Mouse (Mus musculus): ENCODE data around the gene Pum1. TPM values are rescaled to one million over a fixed set of nuclear protein-coding genes. Genes with fewer than 3 reads are reported as not detected.
"Not testable (repeated sequence)": the region's sequence is repeated elsewhere in the genome, so short reads cannot be mapped to it uniquely, and the experiment has no call there.

Pum1 gene
- polyA plus RNA-seq (2014; fragmentation: Nextera tagmentation; extraction: Ambion mirVana): 103 and 107 TPM in 2 replicates

- H3K9ac ChIP-seq (ENCODE audit: low read length): peak within 1 kb of the TSS; percentile 99
- H3K27me3 ChIP-seq (ENCODE audit: control insufficient read depth, insufficient read depth, low read length): no peaks in the 10 kb centered on the region
- H3K4me1 ChIP-seq (ENCODE audit: control insufficient read depth, insufficient read depth, low read length): peaks cover 10% of the 10 kb centered on the region
- peak within 1 kb of the TSS; percentile 96 for H3K27ac ChIP-seq (ENCODE audit: low read depth, low read length)
- H3K4me3 ChIP-seq (ENCODE audit: low read depth, low read length): peak within 1 kb of the TSS; percentile 94
- no peaks in the 10 kb centered on the region for H3K36me3 ChIP-seq (ENCODE audit: control insufficient read depth, insufficient read depth, low read length)
- peak; percentile 94 for ATAC-seq (ENCODE audit: low FRiP score)
- under 1% methylated on average over 87 of the region's 90 CpGs for WGBS
- peak within 1 kb of the TSS; percentile 95 for H3K4me2 ChIP-seq
- DNase-seq (ENCODE audit: low spot score, missing footprints): peak; percentile 99
- H3K9me3 ChIP-seq (ENCODE audit: control insufficient read depth, low read length): no peaks in the 10 kb centered on the region
Measured at GRCm38 (mm10) chr4:130662979-130663725, at the start of gene Pum1. Pum1 (plus strand) TSS chr4:130663321.

GRCm38 (mm10) chr4:130629391-130629790 is 33.7 kb upstream of the Pum1 start:
- no peak for DNase-seq (ENCODE audit: low spot score, missing footprints)
- Histone ChIP-seq H3K4me2 (peak overlapping the region; percentile 21; the same call in 1 of the 2 replicates), H3K9ac (ENCODE audit: low read length) (no peak overlapping the region), H3K36me3 (ENCODE audit: control insufficient read depth, insufficient read depth, low read length) (no peaks in the 10 kb centered on the region), H3K4me3 (ENCODE audit: low read depth, low read length) (no peak overlapping the region), H3K9me3 (ENCODE audit: control insufficient read depth, low read length) (no peaks in the 10 kb centered on the region), H3K27ac (ENCODE audit: low read depth, low read length) (no peak overlapping the region), H3K27me3 (ENCODE audit: control insufficient read depth, insufficient read depth, low read length) (no peaks in the 10 kb centered on the region), H3K4me1 (ENCODE audit: control insufficient read depth, insufficient read depth, low read length) (no peaks in the 10 kb centered on the region)
- 5% methylated on average over 4 of the region's 4 CpGs for WGBS
- peak; percentile 69; the same call in 1 of the 2 replicates for ATAC-seq (ENCODE audit: low FRiP score)

- Histone ChIP-seq H3K4me2 (no peak overlapping the region), H3K9me3 (ENCODE audit: control insufficient read depth, low read length) (no peaks in the 10 kb centered on the region), H3K4me1 (ENCODE audit: control insufficient read depth, insufficient read depth, low read length) (no peaks in the 10 kb centered on the region), H3K27ac (ENCODE audit: low read depth, low read length) (no peak overlapping the region), H3K36me3 (ENCODE audit: control insufficient read depth, insufficient read depth, low read length) (no peaks in the 10 kb centered on the region), H3K9ac (ENCODE audit: low read length) (no peak overlapping the region), H3K27me3 (ENCODE audit: control insufficient read depth, insufficient read depth, low read length) (no peaks in the 10 kb centered on the region), H3K4me3 (ENCODE audit: low read depth, low read length) (no peak overlapping the region)
- 48% methylated on average over 3 of the region's 3 CpGs for WGBS
- ATAC-seq (ENCODE audit: low FRiP score): no peak
- no peak for DNase-seq (ENCODE audit: low spot score, missing footprints)
Measured at GRCm38 (mm10) chr4:130630232-130630847, 32.8 kb upstream of the Pum1 start.

- H3K27ac ChIP-seq (ENCODE audit: low read depth, low read length); H3K9ac ChIP-seq (ENCODE audit: low read length); H3K4me2 ChIP-seq; ATAC-seq (ENCODE audit: low FRiP score); H3K27me3 ChIP-seq (ENCODE audit: control insufficient read depth, insufficient read depth, low read length); H3K4me1 ChIP-seq (ENCODE audit: control insufficient read depth, insufficient read depth, low read length); DNase-seq (ENCODE audit: low spot score, missing footprints); H3K9me3 ChIP-seq (ENCODE audit: control insufficient read depth, low read length); H3K36me3 ChIP-seq (ENCODE audit: control insufficient read depth, insufficient read depth, low read length); H3K4me3 ChIP-seq (ENCODE audit: low read depth, low read length): not testable (repeated sequence)
- 81% methylated on average over 3 of the region's 3 CpGs for WGBS
Measured at GRCm38 (mm10) chr4:130635076-130635475, 28.0 kb upstream of the Pum1 start.

- H3K4me2 ChIP-seq: no peak overlapping the region
- ATAC-seq (ENCODE audit: low FRiP score): no peak
- DNase-seq (ENCODE audit: low spot score, missing footprints): no peak
Measured at GRCm38 (mm10) chr4:130636761-130637160, 26.4 kb upstream of the Pum1 start.

GRCm38 (mm10) chr4:130637488-130638422 is 25.4 kb upstream of the Pum1 start:
- no peak overlapping the region for H3K4me2 ChIP-seq
- H3K4me3 ChIP-seq (ENCODE audit: low read depth, low read length): no peak overlapping the region
- DNase-seq (ENCODE audit: low spot score, missing footprints) (no peak), ATAC-seq (ENCODE audit: low FRiP score) (no peak)
- H3K9me3 ChIP-seq (ENCODE audit: control insufficient read depth, low read length): no peaks in the 10 kb centered on the region
- WGBS: 89% methylated on average over 8 of the region's 9 CpGs
- no peaks in the 10 kb centered on the region for H3K4me1 ChIP-seq (ENCODE audit: control insufficient read depth, insufficient read depth, low read length)
- no peaks in the 10 kb centered on the region for H3K27me3 ChIP-seq (ENCODE audit: control insufficient read depth, insufficient read depth, low read length)
- no peaks in the 10 kb centered on the region for H3K36me3 ChIP-seq (ENCODE audit: control insufficient read depth, insufficient read depth, low read length)
- no peak overlapping the region for H3K9ac ChIP-seq (ENCODE audit: low read length)
- H3K27ac ChIP-seq (ENCODE audit: low read depth, low read length): no peak overlapping the region

More at GRCm38 (mm10) chr4:130636761-130637160, 26.4 kb upstream of the Pum1 start:
- H3K27ac ChIP-seq (ENCODE audit: low read depth, low read length): no peak overlapping the region
- no peaks in the 10 kb centered on the region for H3K27me3 ChIP-seq (ENCODE audit: control insufficient read depth, insufficient read depth, low read length)
- H3K4me1 ChIP-seq (ENCODE audit: control insufficient read depth, insufficient read depth, low read length): no peaks in the 10 kb centered on the region
- H3K36me3 ChIP-seq (ENCODE audit: control insufficient read depth, insufficient read depth, low read length): no peaks in the 10 kb centered on the region
- no peak overlapping the region for H3K9ac ChIP-seq (ENCODE audit: low read length)
- H3K9me3 ChIP-seq (ENCODE audit: control insufficient read depth, low read length): no peaks in the 10 kb centered on the region
- no peak overlapping the region for H3K4me3 ChIP-seq (ENCODE audit: low read depth, low read length)
- 82% methylated on average over 3 of the region's 3 CpGs for WGBS

- Histone ChIP-seq H3K36me3 (ENCODE audit: control insufficient read depth, insufficient read depth, low read length) (no peaks in the 10 kb centered on the region), H3K27me3 (ENCODE audit: control insufficient read depth, insufficient read depth, low read length) (no peaks in the 10 kb centered on the region), H3K9me3 (ENCODE audit: control insufficient read depth, low read length) (no peaks in the 10 kb centered on the region), H3K4me3 (ENCODE audit: low read depth, low read length) (no peak overlapping the region), H3K9ac (ENCODE audit: low read length) (no peak overlapping the region), H3K27ac (ENCODE audit: low read depth, low read length) (no peak overlapping the region), H3K4me1 (ENCODE audit: control insufficient read depth, insufficient read depth, low read length) (no peaks in the 10 kb centered on the region), H3K4me2 (no peak overlapping the region)
- ATAC-seq (ENCODE audit: low FRiP score): no peak
- 74% methylated on average over 9 of the region's 9 CpGs for WGBS
- no peak for DNase-seq (ENCODE audit: low spot score, missing footprints)
Measured at GRCm38 (mm10) chr4:130640031-130640717, 22.9 kb upstream of the Pum1 start.

- ATAC-seq (ENCODE audit: low FRiP score) (no peak), DNase-seq (ENCODE audit: low spot score, missing footprints) (no peak)
- Histone ChIP-seq H3K9ac (ENCODE audit: low read length) (no peak overlapping the region), H3K27ac (ENCODE audit: low read depth, low read length) (no peak overlapping the region), H3K9me3 (ENCODE audit: control insufficient read depth, low read length) (no peaks in the 10 kb centered on the region), H3K4me3 (ENCODE audit: low read depth, low read length) (no peak overlapping the region), H3K4me2 (no peak overlapping the region), H3K36me3 (ENCODE audit: control insufficient read depth, insufficient read depth, low read length) (no peaks in the 10 kb centered on the region), H3K4me1 (ENCODE audit: control insufficient read depth, insufficient read depth, low read length) (no peaks in the 10 kb centered on the region), H3K27me3 (ENCODE audit: control insufficient read depth, insufficient read depth, low read length) (no peaks in the 10 kb centered on the region)
- WGBS: 89% methylated on average over 5 of the region's 5 CpGs
Measured at GRCm38 (mm10) chr4:130642468-130642867, 20.7 kb upstream of the Pum1 start.

All from midbrain, embryonic 11.5 days (tissue).